Mouse (Mus musculus): Measurements from ENCODE around the gene Lgals9. TPM values are rescaled to one million over a fixed set of nuclear protein-coding genes. Genes with fewer than 3 reads are reported as not detected.
A peak's percentile ranks its signal among the peaks of the same experiment; 100 is the strongest.

Gene Lgals9
- polyA plus RNA-seq, 1 experiment: 103 TPM

DNA sequence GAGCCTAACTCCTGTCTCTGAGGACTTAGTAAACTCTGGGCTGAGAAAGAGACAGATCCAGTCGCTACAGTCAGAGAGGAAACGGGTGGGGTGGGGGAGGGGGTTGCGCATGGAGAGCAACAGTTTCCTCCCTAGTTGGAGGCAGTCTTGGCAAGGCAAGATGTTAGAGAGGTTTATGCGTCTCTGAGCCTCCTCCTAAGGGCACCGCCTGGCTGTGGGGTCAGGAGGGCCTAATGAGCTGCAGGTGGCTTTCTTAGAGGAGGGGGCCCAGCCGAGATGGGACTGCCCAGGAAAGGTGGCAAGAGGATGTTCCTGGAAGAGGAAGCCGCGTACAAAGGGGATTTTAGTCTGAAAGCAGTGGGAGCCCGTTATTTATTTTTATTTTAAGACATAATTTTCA is 60.6 kb downstream of the Lgals9 start:
- H3K4me3 ChIP-seq (ENCODE audit: extremely low read depth, insufficient read depth, insufficient read length): no peak overlapping the region
- WGBS: 7% methylated on average over 9 of the region's 9 CpGs
- no peak overlapping the region for H3K27ac ChIP-seq (ENCODE audit: insufficient read depth, low read length)
- no peak for TF ChIP-seq POLR2A (IDR thresholded peaks at IDR 0.05; ENCODE audit: low read depth, low read length)
- no peak for TF ChIP-seq CTCF (IDR thresholded peaks at IDR 0.05; ENCODE audit: extremely low read depth, insufficient read depth, insufficient read length, insufficient replicate concordance)
- DNase-seq (ENCODE audit: low read depth in 1 of 2, low spot score in 2 of 2): no peak
- H3K27me3 ChIP-seq (ENCODE audit: control insufficient read depth, insufficient read depth, low read length): peaks cover 10% of the 10 kb centered on the region
- H3K36me3 ChIP-seq (ENCODE audit: control insufficient read depth, insufficient read depth, low read length): no peaks in the 10 kb centered on the region
- H3K4me1 ChIP-seq (ENCODE audit: control insufficient read depth, insufficient read depth, insufficient read length): no peaks in the 10 kb centered on the region; the same call in 1 of the 2 replicates

DNA sequence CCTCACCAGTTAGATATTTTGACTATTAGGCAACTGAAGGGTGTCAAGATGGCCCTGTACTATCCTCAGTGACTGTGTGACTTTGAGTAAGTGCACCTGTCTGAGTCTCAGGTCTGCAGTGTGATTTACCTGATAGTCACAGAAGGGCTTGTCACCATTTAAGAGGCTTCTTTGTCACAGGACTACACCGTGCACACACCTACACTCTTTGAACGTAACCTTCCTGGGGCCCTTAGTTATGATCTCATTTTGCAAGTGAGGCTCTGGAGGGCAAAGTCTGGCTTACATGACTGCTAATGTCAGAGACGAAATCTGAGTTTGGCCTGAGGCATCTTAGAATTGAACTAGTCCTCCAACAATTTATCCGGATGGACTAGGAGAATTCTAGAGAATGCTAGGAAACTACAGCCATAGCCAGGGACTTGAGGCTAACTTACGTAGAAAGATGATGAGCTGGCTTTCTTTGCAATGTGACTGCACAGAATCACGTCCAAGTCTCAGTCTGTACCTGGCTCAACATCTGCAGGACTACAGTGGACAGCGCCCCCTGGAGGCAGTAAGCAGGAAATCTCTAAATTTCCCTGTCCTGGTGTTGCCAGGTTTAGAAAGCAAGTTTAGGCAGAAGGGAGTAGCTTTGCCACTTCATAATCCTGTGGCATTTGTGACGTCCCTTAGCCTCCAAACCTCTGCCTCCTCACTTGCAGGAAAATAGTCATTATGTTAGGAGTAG is 61.9 kb downstream of the Lgals9 start:
- TF ChIP-seq CTCF (IDR thresholded peaks at IDR 0.05; ENCODE audit: extremely low read depth, insufficient read depth, insufficient read length, insufficient replicate concordance) (peak; percentile 70; the same call in 1 of the 2 replicates), POLR2A (IDR thresholded peaks at IDR 0.05; ENCODE audit: low read depth, low read length) (no peak)
- H3K27ac ChIP-seq (ENCODE audit: insufficient read depth, low read length): no peak overlapping the region
- DNase-seq (ENCODE audit: low read depth in 1 of 2, low spot score in 2 of 2): peak in 1 of 2 experiments; percentile 19
- 44% methylated on average over 8 of the region's 8 CpGs for WGBS
- H3K4me3 ChIP-seq (ENCODE audit: extremely low read depth, insufficient read depth, insufficient read length): no peak overlapping the region
- H3K27me3 ChIP-seq (ENCODE audit: control insufficient read depth, insufficient read depth, low read length): peaks cover 10% of the 10 kb centered on the region
- no peaks in the 10 kb centered on the region for H3K36me3 ChIP-seq (ENCODE audit: control insufficient read depth, insufficient read depth, low read length)
- H3K4me1 ChIP-seq (ENCODE audit: control insufficient read depth, insufficient read depth, insufficient read length): no peaks in the 10 kb centered on the region; the same call in 1 of the 2 replicates

DNA sequence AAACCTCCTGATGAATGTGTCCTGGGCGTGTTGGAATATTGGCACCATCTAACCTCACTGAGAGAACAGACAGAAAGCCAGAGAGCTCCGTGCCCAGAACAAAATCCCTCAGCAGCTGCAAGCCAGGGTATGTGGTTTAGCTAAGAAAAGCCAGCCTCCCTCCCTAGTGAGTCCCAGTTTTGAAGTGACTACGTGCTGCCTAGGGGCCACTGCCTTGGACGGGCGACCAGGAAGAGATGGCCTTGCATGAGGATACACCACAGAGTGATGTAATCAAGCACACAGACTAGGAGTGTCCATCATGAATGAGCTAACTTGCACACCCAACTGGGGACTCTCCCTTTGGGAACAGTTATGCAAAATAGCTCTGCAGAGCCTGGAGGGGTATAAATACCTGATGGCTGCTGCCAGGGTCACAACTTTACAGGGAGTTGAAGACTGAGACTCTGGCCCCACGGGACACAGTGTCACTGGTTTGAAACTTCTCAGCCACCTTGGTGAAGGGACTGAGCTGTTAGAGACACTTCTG is 64.3 kb downstream of the Lgals9 start, which contains the start of gene Nos2:
Gene Nos2, plus strand, starts transcription at position 377 of the 529 bp plus-strand sequence.
- Histone ChIP-seq H3K4me3 (ENCODE audit: extremely low read depth, insufficient read depth, insufficient read length) (no peak within 1 kb of the TSS), H3K27ac (ENCODE audit: insufficient read depth, low read length) (no peak within 1 kb of the TSS), H3K36me3 (ENCODE audit: control insufficient read depth, insufficient read depth, low read length) (no peaks in the 10 kb centered on the region), H3K27me3 (ENCODE audit: control insufficient read depth, insufficient read depth, low read length) (peaks cover 6% of the 10 kb centered on the region), H3K4me1 (ENCODE audit: control insufficient read depth, insufficient read depth, insufficient read length) (no peaks in the 10 kb centered on the region; the same call in 1 of the 2 replicates)
- TF ChIP-seq CTCF (IDR thresholded peaks at IDR 0.05; ENCODE audit: extremely low read depth, insufficient read depth, insufficient read length, insufficient replicate concordance) (no peak), POLR2A (IDR thresholded peaks at IDR 0.05; ENCODE audit: low read depth, low read length) (no peak)
- 34% methylated on average over 6 of the region's 6 CpGs for WGBS
- no peak for DNase-seq (ENCODE audit: low read depth in 1 of 2, low spot score in 2 of 2)

DNA sequence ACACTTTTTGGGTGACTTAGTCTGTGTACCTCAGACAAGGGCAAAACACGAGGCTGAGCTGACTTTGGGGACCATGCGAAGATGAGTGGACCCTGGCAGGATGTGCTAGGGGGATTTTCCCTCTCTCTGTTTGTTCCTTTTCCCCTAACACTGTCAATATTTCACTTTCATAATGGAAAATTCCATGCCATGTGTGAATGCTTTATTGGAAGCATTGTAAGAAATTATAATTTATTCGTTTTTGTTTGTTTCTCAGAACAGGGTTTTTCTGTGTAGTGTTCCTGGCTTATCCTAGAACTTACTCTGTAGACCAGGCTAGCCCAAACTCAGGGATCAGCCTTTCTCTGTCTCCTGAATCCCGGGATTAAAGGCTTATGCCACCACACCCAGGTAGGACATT is 65.0 kb downstream of the Lgals9 start:
- DNase-seq (ENCODE audit: low read depth in 1 of 2, low spot score in 2 of 2): no peak
- no peak overlapping the region for H3K27ac ChIP-seq (ENCODE audit: insufficient read depth, low read length)
- H3K4me1 ChIP-seq (ENCODE audit: control insufficient read depth, insufficient read depth, insufficient read length): no peaks in the 10 kb centered on the region; the same call in 1 of the 2 replicates
- no peaks in the 10 kb centered on the region for H3K36me3 ChIP-seq (ENCODE audit: control insufficient read depth, insufficient read depth, low read length)
- 69% methylated on average over 4 of the region's 4 CpGs for WGBS
- TF ChIP-seq POLR2A (IDR thresholded peaks at IDR 0.05; ENCODE audit: low read depth, low read length) (no peak), CTCF (IDR thresholded peaks at IDR 0.05; ENCODE audit: extremely low read depth, insufficient read depth, insufficient read length, insufficient replicate concordance) (no peak)
- no peaks in the 10 kb centered on the region; the same call in 1 of the 2 replicates for H3K27me3 ChIP-seq (ENCODE audit: control insufficient read depth, insufficient read depth, low read length)
- no peak overlapping the region for H3K4me3 ChIP-seq (ENCODE audit: extremely low read depth, insufficient read depth, insufficient read length)

DNA sequence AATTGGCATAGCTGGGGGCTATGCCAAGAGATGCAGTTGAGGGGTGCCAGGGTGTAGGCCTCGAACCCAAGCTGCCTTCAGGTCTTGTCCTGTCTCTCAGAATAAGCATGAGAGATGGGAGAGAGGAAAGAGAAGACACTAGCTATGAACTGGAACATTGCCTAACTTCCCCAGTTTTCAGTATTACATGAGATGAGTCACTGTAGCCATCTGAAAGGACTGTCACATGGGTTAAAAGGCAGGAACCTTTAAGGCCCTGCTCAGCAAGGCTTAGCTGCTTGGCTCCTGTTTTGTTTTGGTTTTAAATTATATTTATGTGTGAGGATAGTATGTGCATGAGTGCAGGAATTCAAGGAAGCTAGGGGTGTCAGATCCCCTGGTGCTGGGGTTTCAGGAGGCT is 68.3 kb downstream of the Lgals9 start:
- no peaks in the 10 kb centered on the region for H3K27me3 ChIP-seq (ENCODE audit: control insufficient read depth, insufficient read depth, low read length)

DNA sequence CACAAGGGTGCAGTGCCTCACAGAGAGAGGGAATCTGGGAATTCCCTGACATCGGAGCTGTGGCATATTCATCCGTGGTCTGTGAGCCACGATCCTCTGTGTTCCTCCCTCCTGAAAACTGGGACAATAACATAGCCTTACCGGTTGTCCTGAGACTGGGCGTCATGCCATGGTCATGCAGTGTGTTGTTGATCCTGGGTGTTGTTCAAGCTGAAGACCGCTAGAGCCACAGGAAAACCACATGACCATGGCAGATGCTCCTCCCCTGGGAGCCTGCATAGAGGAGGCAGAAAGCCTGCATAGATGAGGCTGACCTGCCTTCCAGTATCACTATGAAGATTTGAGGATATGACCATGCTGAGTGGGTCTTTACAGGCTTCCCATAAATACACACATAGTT is 69.3 kb downstream of the Lgals9 start:
- no peak for TF ChIP-seq CTCF (IDR thresholded peaks at IDR 0.05; ENCODE audit: extremely low read depth, insufficient read depth, insufficient read length, insufficient replicate concordance)
- TF ChIP-seq POLR2A (IDR thresholded peaks at IDR 0.05; ENCODE audit: low read depth, low read length): no peak
- Histone ChIP-seq H3K27ac (ENCODE audit: insufficient read depth, low read length) (no peak overlapping the region), H3K4me1 (ENCODE audit: control insufficient read depth, insufficient read depth, insufficient read length) (no peaks in the 10 kb centered on the region; the same call in 1 of the 2 replicates), H3K4me3 (ENCODE audit: extremely low read depth, insufficient read depth, insufficient read length) (no peak overlapping the region), H3K36me3 (ENCODE audit: control insufficient read depth, insufficient read depth, low read length) (no peaks in the 10 kb centered on the region), H3K27me3 (ENCODE audit: control insufficient read depth, insufficient read depth, low read length) (no peaks in the 10 kb centered on the region)
- no peak for DNase-seq (ENCODE audit: low read depth in 1 of 2, low spot score in 2 of 2)
- 56% methylated on average over 6 of the region's 6 CpGs for WGBS

More for the DNA sequence above, 68.3 kb downstream of the Lgals9 start:
- no peaks in the 10 kb centered on the region for H3K36me3 ChIP-seq (ENCODE audit: control insufficient read depth, insufficient read depth, low read length)
- no peak for DNase-seq (ENCODE audit: low read depth in 1 of 2, low spot score in 2 of 2)
- H3K4me1 ChIP-seq (ENCODE audit: control insufficient read depth, insufficient read depth, insufficient read length): no peaks in the 10 kb centered on the region; the same call in 1 of the 2 replicates
- no peak overlapping the region for H3K4me3 ChIP-seq (ENCODE audit: extremely low read depth, insufficient read depth, insufficient read length)
- WGBS: 73% methylated on average over 1 of the region's 1 CpGs
- no peak for TF ChIP-seq POLR2A (IDR thresholded peaks at IDR 0.05; ENCODE audit: low read depth, low read length)
- TF ChIP-seq CTCF (IDR thresholded peaks at IDR 0.05; ENCODE audit: extremely low read depth, insufficient read depth, insufficient read length, insufficient replicate concordance): no peak
- no peak overlapping the region for H3K27ac ChIP-seq (ENCODE audit: insufficient read depth, low read length)

Other genes with a start within 250 kb of the Lgals9 start
- gene Ccnq, start 233.2 kb downstream of the Lgals9 start, polyA plus RNA-seq (2012; rRNA removed): 38.0 and 42.1 TPM in 2 replicates
- 11.4 and 12.1 TPM in 2 replicates for gene Lyrm9, start 158.4 kb downstream of the Lgals9 start, polyA plus RNA-seq (2012; rRNA removed)
- 1.2 and 1.3 TPM in 2 replicates for gene Nos2, start 64.2 kb downstream of the Lgals9 start, polyA plus RNA-seq (2012; rRNA removed)
- 14.5 and 25.0 TPM in 2 replicates for gene Ksr1, start 161.5 kb upstream of the Lgals9 start, polyA plus RNA-seq (2012; rRNA removed)